Mouse (Mus musculus) kidney, adult 18-20 months (tissue): ENCODE measurements around the gene Atg7.

Experiments
- DNase-seq: peaks from one replicate; pipeline ENCODE4 v3.0.0; 2021

Gene Atg7

GRCm38 (mm10) chr6:114860677-114861568 lies 218.0 kb downstream of the Atg7 start:
- no peak for DNase-seq

GRCm38 (mm10) chr6:114861591-114861990 lies 218.7 kb downstream of the Atg7 start:
- DNase-seq, result no peak

DNA sequence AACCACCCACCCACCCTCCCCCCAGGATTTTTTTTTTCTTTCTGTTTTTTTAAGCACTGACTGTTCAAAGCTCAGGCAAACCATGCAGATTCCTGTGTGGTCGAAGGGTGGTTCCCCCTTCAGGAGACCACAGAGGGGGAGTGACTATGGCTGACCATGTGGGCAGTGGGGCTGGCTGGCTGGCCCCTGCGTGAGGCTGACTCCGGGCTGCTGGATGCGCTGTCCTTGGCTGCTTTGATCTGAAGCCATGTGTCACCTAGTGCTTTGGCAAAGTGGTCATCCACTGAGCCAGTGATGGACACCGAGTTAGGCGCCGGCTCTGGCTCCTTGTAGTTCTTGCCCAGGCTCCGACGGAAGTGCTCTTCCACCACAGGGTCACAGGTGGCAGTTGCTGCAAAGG lies 219.1 kb downstream of the Atg7 start:
- no peak for DNase-seq

GRCm38 (mm10) chr6:114863501-114863900 lies 220.6 kb downstream of the Atg7 start:
- DNase-seq, result peak; percentile 23

DNA sequence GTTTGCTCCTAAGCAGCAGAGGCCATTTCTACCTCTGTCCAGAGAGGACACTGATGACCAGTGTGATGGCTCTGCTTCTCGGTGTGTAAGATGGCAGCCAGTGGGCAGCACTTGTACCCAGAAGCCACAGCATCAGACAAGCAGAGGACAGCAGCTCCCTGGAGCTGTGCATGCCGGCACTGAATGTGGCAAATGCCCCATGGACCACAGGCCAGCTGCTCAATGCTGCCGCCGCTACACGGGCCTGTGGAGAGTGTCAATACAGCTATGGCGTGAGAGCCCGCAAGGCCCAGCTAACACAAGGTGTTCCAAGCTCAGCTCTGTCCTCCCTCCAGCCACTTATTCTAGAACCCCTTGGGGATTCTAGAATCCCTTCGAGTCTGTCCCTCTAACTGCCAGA lies 221.5 kb downstream of the Atg7 start:
- no peak for DNase-seq

- DNase-seq, result no peak
Observed at GRCm38 (mm10) chr6:114866078-114866477, 223.2 kb downstream of the Atg7 start.

GRCm38 (mm10) chr6:114866619-114867018 lies 223.7 kb downstream of the Atg7 start:
- DNase-seq, result peak; percentile 27

DNA sequence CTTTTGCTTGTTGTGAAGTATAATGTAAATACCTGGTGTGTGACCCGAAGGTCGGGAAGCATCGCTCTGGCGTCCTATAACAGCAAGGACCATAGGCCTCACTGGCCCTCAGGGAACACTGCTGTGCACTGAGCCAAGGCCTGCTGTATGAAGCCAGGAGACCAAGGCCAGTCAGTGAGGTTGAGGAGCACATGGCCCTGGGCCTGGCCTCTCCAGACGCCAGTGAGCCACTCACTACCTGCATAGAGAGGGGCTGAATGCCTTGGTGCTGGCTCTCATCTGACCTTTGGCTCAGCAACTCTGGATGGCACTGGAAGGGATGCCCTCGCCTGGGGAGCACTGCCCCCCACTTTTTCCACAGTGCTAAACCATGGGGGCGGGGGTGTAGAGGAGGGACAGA lies 225.8 kb downstream of the Atg7 start:
- DNase-seq, result no peak

DNA sequence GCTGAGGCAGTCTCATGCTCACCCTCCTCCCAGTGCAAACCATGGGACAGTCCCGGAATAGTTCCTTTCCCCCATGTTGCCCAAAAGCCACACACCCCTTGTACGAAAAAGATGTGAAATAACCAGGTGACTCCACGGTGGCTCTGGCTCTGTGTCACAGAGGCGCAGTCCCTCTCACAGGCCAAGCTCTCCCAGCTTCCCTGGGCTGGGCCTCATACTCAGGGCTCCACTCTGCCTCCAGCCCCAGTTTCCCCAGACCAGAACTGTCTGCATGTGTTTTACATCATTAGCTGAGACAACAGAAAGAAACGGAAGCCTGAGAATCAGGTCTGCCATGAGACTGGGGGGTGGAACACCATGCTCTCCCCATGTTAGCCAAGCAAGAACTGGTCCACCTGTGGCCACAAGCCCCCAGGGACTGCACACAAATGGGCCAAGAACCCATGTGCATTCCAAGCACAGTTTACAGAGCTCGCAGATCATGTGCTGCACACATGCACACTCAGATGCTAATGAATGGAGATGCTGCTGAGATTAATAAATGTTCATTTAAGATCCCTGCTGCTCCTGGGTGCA lies 226.7 kb downstream of the Atg7 start:
- no peak for DNase-seq

DNA sequence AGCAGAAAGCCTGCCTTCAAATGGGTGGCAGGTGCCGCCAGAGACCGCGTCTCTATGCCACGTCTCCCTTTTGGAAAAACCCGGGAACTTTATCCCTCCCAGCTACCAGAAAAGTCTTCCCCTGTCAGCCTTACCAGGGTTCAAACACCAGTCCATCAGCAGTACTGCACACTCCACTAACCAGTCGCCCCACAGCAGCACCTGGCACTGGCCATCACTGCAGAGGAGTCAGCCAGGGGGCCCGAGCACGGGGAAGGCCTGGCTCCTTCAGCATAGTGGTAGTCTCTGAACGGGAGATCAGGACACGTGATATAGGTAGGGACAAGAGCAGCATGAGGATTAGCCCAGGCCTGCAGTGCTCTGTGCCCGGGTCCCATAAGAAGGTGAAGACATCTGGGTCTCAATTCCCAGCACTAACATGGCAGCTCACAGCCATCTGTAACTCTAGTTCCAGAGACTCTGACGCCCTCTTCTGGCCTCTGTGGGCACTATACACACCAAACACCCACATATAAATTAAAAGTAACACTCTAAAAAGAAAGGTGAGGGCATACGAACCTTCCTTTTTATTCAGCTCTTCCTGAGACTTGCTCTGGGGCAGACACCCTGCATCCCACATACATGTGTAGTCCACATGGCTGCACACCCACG lies 228.2 kb downstream of the Atg7 start:
- no peak for DNase-seq

- DNase-seq, result no peak
Observed at GRCm38 (mm10) chr6:114873808-114874137, 230.9 kb downstream of the Atg7 start.

DNA sequence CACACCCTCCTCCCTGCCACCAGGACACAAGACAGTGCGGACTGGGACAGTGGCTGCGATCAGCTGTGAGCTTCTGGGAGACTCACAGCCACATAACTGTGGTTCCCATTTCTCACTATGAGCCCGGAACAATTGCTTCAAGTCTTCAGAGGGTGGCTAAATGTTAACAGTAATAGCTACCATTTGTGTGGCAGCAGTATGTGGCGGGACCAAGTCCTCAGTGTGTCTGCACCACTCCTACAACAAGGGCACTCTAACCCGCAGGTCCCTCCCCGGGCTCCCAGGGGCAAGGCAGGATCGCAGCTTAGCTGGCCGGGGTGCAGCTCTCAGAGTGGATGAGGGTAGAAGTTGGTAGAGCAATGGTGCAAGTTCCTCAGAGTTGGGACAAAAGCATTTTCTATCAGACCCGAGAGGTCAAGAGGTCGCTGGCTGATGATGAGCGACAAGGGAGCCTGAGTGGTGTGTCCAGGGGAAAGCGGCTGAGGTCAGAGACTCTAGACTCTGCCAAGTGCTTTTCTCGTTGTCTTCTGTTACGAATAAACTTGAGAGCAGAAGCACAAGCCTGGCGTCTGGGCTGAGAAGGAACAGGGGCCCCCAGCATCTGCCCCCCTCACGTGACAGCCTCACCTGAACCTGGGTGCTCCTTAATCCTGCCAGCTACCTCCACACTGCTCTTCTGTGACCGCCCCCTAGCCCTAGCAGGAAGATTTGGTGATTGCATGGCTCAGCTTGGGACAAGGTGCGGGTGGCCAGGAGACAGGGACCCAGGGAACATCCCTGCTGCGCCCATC lies 231.4 kb downstream of the Atg7 start:
- peak; percentile 71 for DNase-seq

DNA sequence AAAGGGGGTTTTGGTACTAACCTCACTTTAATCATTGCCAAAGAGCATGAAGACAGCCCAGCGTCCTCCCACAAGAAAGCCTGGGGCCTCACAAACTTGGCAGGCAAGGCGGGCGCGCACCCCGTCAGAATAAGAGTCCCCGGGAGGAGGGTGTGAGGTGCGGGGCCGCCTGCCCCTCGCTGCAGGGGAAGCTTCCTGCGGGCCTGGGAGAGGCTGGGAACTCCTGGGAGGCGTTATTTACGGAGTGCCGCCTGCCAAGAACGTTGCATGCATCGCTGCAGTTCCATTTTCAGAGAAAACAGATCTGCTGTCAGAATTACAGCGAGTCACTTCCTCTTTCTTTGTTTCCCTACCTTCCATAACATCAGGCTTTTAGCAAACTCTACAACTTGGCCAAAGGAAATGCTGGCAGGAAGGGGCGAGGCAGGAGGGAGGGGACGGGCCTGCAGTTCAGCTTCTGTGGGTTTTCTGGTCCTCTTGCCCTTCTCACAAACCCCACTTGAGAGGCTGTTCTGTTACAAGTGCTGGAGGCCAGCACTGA lies 232.2 kb downstream of the Atg7 start:
- DNase-seq, result peak; percentile 97

DNA sequence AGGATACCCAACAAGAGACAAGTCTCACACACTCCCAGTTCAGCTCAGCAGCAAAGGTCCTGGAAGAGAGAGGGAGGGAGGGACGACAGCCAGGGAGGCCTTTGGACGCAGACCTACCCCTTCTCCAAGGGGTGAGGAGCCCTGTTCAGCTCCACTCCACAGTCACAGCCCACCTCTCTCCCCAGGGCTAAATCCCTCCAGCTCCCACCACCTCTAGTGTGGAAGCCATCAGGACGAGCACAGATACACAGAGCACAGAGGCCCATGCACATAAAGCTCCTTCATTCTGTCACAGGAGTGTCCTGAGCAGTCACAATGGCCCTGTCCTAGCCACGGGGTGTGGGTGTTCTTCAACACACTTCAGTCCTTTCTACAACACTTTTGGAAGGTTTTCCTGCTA lies 233.1 kb downstream of the Atg7 start:
- DNase-seq, result peak; percentile 35

DNA sequence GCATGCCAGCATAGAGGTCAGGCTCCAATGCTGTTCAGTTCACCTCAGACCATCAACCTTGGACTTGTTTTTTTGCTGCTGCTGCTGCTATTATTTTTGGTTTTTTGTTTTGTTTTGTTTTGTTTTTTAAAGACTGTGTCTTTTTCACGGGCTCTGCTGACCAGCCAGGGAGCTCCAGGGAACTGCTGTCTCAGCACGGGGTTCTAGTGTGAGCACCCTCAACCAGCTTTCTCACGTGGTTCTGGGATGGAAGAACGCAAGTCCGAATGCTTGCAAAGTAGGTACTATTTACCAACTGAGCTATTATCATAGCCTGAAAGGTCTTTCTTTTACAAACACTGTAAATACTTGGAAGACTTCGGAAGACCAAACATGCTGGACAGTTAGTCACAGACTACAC lies 233.6 kb downstream of the Atg7 start:
- DNase-seq, result peak; percentile 47

- DNase-seq, result peak; percentile 89
Observed at GRCm38 (mm10) chr6:114878841-114879520, 236.1 kb downstream of the Atg7 start.

DNA sequence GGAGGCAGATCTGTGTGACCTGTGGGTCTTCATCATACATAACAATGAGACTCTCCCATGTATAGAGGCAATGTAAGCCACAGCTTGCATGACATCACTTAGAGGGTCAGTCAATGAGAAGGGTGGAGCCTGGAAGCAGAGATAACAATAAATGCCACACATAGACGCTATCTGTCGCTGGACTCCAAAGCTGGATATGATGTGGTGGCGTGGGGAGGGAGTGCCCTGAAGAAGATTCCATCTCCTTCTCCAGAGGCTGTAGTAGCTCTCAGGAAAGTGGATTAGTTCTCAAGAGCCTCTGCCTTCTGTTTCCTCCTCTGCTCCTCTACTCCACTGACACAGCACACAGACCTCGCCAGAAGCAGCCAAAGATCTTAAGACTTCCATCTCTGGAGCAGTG lies 237.9 kb downstream of the Atg7 start:
- DNase-seq, result no peak

DNA sequence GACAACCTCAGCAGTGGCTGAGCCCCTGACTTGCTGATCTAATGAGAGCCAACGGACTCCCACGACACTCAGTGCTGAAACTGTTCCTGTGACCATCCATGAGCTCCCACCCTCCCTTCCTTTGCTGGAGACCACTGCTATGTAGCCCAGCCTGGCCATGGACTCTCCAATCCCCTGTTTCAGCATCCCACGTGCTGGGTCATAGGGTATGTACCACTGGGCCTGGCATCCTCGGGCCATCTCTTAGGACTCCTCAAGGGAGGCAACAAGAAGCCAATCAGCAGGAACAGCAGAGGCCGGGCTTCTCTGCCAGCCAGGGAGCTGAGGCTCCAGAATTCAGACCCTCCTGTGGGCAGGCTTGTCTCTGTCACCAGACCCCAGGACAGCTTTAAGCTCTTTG lies 239.3 kb downstream of the Atg7 start:
- peak; percentile 32 for DNase-seq

- DNase-seq, result no peak
Observed at GRCm38 (mm10) chr6:114882675-114883074, 239.8 kb downstream of the Atg7 start.

DNA sequence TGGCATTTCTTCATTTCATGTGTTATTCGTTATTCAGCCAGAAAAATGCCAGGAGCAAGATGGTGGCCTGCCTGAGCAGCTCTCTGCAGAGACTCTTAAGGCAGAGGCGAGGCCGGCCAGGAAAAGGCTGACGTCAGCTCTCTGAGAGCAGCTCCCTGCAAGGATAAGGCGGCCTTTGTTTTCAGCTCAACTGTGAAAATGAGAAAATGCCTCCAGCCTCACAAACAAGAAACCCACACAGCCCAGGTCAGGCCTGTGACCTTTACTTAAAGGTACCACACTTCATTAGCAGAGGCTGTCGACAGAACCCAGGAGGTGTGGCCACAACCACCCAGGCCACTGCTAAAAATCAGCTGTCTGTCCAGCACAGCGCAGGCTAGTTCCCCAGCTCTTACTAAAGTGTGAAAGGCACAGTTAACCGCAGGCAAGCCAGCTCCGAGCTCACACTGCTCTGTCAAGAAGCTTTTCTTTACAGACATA lies 240.4 kb downstream of the Atg7 start:
- DNase-seq, result peak; percentile 82

DNA sequence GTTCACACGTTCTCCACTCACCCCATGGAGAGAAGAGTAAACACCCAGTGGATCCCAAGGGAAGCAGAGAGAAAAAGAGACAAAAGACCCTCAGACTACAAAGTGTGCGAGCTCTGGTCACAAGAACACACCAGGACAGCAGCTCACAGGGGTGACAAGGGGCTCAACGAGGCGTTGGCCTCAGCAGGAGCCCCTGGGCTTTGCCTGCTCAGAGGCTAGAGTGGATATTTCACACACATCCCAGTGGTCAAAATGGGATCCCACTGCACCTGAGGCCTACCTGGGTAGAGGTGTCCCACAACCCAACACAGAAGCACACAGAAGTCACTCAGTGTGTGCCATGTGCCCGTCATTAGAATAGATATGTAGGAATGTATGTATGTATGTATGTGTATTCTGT lies 242.2 kb downstream of the Atg7 start:
- no peak for DNase-seq

- DNase-seq, result no peak
Observed at GRCm38 (mm10) chr6:114886012-114886411, 243.1 kb downstream of the Atg7 start.
